Mouse (Mus musculus) mesoderm, embryonic 11.5 days (tissue): Measurements from ENCODE around the gene Ucp3.

Source experiments
- DNase-seq: peaks from one replicate; pipeline ENCODE4 v3.0.0-alpha.2; 2012; ENCODE audit warnings: low read depth, low spot score

Ucp3 gene

DNA sequence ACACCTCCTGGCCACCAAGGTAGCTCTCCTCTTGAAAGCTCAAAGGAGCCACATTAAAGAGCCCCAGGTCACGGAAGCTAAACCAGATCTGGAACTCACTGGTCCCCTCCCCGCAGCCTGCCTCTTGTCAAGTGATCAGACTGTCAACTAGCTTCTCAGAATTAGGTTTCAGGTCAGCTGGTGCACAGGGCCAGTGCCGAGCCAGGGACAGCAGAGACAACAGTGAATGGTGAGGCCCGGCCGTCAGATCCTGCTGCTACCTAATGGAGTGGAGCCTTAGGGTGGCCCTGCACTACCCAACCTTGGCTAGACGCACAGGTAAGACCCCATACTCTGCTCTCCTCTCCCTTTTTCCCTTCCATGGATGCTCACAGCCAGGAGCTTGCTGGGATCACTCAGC, at the start of gene Ucp3:
Ucp3 (plus strand) TSS at position 214 of the 400 bp plus-strand sequence.
- DNase-seq: no peak

DNA sequence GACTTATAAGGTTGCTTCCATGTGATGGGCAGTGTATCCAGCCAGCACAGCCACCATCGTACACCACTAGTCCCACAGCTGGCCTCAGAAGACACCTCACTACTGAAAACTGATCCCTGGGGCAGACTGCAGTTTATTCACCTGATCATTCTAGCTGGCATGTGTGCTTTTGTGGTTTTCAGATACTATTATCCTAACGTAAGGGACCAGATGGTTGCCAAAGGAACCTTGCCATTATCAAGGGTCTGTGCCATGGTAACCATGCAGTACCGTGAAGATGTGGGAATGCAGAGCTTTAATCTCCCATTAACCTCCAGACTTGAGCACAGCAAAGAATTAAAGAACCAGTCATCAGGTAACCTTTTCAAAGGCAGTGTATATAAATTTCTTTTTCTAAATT, 47.0 kb upstream of the Ucp3 start:
- DNase-seq: no peak

DNA sequence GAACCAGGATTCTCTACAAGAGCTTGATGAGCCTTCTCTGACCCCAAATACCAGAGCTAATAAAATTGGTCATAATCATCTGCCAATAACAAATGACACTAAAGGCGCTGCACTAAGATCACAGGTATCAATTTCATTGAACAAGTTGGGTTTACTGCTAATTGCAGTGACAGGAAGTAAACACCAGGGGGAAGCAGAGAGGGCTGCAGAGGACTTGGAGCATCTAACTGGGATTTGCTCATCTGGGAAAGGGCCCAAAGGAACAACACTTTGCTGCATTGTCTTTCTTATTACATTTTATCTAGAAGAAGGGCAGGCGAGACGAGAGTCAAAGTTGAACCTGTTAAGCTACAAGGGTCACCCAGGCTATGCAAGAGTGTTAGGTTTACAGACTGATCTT, 43.7 kb upstream of the Ucp3 start:
- peak; percentile 53 for DNase-seq

DNA sequence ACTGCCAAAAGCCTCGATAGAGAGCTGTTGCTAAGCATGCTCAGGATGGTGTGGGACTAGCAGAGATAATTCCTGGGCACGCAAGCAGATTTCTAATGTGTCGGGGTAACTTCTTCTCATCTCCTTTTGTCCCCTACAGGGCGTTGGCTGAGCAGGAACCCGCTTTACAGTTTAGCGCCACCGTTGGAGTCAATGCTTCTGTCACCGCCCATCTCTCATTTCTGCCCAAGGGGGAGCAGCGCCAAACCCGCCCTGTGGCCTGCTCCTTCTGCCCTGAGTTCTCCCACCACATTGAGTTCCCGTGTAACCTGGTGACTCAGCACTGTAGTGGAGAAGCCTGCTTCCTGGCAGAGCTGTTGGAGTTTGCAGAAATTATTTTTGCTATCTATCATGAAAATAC, 42.9 kb upstream of the Ucp3 start:
- DNase-seq: no peak

DNA sequence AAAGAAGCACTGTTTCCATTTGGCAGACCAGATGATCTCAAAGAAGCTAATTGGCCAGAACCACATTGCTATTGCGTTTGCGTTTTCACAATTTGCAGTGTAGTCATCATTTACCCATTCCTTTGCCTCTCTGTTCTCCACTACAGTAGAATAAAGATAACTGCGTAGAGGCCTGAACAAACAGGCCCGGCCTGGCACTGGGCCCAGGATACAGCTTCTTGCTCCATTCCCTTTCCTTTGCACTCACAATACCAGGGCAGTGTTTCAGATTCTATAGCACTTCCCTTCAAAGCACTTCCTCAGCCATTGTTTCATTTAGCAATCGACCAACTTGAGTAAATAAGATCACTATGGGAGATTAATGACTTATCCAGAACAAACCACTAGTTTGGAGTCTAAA, 41.7 kb upstream of the Ucp3 start:
- no peak for DNase-seq

DNA sequence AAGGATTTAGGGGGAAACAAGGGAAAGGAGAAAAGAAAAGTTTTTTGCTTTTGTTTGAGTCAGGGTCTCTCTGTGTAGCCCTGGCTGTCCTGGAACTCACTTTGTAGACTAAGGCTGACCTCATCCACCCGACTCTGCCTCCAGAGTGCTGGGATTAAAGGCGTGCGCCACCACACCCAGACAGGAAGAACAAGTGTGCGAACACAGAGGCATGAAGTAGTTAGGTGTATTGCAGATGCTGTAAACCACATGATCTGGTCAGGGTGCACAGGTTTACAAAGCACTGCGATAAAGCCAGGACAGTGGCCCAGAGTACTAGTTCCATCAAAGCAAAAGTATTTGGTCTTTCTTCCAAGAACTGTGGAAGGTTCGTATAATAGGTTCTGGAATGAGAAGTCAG, 39.5 kb upstream of the Ucp3 start:
- DNase-seq: no peak

DNA sequence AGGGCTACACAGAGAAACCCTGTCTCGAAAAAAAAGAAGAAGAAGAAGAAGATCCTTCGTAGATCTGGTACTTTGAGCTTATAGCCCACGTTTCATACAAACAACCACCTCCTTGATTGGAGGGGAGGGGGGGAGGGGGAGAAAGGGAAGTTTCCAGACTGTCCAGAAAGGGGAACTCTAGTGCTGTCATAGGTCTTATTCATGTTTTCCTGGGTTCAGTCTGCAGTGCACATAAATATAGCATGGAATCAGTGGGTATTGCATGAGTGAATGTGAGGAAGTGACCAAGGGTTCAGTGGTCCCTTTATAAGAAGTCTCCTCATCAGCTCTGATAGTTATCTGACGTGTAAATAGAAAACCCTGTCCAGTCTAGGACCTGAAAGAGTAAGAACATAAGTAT, 29.1 kb upstream of the Ucp3 start:
- DNase-seq: no peak

DNA sequence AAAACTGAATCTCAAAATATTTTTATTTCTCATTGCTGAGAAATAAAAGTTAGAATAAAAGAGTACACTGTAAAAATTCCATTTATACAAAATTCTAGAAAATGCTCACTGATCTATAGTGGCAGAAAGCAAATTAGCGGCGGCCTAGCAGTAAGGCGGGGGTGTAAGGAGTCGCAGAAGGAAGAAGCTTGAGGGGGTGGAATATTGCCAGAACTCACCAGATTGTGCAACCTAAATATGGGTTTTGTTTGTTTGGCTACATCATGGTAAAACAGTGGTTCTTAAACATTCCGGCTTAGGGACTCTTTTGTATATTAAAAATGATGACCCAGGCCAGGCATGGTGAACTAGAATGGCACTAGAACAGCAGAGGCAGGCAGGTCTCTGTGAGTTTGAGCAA, 26.5 kb upstream of the Ucp3 start:
- DNase-seq: no peak

DNA sequence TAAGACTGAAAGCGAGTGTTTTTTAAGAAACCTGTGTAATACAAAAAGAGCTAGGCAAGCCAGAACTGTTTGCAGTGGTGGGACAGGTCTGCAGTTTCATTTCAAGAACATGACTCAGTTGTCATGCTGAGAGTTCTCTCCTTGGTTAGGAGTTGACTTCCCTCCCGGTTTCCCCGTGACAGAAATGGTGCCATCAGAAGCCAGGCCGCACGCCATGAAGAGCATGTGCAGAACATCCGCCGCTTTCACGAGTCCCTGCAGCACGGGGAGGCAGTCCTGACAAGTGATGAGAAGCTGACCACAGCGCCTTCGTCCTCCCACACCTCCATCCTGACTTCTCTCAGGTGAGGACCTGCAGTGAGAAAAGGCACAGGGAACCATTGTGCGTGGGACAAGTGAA, 24.3 kb upstream of the Ucp3 start:
- no peak for DNase-seq

DNA sequence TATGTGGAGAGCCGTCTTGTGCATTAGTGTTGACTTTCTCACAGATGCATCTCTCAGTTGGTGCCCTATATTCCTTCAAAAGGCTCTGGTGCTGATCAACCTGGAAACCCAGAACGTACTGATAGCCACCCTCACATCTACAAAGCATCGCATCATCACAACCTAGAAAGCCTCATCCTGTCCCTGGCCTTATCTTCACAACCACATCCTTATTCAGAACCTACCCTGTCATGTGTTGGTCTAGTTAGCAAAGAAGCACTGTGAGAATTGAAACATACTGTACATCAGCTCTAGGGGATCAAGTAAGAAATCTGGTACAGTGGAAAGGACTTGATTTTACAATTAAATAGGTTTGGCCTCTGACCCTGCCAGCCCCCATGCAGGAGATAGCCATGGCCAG, 23.8 kb upstream of the Ucp3 start:
- DNase-seq: no peak

DNA sequence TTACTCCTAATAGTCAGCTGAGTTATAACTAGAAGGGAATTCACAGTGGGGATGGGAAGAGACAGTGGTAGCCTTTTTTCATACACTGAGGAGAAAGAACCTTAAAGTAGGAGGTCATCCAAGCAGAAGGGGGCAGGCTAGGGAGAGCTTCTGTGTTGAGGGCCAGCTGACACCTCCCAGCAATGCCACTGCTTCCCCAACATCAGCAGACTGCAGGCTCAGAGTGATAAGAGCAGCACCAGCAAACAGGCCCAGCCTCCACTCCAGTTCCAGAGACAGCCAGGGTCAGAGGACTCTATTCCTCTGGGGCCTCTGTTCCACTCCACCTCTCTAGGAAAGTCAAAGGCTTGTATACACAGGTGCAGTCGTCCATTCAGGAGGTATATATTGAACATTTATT, 14.6 kb upstream of the Ucp3 start:
- DNase-seq: no peak

DNA sequence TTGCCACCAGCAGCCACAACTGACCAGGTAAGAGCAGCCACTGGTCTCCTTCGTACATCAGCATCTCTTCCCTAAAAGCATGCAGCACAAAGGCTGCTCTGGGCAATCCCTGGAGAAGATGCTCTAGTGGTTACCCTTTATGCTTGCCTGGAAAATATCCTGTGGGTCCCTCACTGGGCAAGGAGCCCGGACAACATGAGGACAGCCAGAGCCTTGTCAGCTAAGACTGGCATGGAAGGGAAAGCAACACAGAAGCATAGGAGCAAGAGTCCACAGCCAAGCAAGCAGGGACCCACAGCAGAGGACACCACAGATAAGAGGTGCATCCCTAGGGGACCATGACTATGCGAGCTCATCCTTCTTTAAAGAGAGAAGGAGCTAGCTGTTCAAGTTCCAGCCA, 12.9 kb upstream of the Ucp3 start:
- DNase-seq: no peak

DNA sequence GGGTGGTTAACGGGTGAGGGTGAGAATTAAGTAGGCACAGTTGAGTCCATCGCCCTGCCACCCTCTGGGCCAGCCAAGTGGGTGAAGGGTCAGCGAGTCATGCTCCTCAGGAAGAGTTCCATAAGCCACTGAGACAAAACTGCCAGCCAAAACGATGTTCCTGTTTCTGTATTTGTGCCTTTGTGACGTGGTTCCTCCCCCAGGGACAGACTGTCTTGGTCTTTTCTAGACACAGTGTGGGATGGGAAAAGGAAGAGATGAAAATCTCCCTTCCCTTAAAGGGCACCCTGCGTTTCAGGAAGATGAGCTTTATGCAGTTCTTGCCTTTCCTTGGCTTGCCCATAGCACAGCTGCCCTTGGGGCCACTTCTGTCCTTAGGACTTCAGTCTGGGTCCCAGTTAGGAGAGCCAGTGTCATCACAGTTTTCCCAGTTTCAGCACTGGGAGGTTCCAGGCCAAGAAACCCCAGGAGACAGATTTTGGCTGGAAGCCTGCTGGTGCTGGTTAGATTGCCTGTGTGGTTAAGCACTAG, 11.1 kb upstream of the Ucp3 start:
- no peak for DNase-seq

DNA sequence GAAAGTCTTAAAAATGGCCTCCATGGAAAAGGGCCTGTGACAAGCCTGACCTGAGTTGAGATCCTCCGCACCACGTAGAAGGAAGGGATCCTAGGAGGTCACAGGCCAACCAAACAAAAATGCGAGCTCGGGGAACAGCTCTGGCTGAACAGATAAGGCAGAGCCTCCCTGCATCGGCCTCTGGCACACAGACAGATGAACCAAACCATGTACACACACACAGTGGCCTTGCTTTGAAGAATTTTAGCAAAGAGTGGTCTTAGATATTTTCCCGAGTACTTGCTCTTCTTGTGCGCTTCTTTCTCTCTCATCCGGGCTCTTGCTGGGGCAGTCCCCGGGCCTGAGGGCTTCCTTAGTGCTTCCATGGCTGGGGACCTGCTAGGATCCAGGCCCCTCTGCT, 9.6 kb upstream of the Ucp3 start:
- no peak for DNase-seq

DNA sequence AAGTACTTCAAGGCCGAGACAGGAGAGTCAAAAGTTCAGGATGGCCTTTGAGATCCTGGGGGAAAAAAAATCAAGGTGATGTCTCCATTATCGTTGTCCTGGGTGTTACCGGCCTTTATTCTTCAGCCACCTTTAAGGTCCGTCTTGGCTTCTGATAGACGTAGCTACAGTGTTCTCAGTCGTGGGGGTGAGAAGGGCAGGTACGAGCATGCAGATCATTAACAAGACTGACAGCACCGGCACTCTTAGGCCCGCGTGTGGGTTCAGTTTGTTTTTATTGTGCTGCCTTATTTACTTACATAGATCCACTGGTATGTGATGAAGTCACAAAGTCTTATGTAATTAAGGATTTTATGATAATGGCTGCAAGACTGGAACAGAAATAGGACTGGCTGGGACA, 9.0 kb upstream of the Ucp3 start:
- no peak for DNase-seq

DNA sequence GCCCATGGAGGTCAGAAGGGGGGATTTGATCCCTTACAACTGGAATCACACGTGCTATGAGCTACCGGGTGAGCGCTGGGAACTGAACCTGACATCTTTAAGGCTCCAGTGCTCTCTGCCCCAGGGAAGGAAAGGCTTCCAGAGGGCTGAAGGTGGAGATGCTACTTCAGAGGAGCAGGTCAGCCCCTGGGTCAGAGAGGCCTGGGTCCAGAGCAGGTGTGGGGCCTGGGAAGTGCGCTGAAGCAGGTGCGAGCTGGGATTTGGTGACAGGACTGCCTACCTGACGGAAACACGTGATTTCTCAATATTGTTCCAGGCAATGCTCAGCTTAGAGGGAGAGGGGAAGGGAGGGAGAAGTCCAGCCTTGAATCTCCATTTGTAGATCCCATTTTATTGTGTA, 8.5 kb upstream of the Ucp3 start:
- DNase-seq: no peak

DNA sequence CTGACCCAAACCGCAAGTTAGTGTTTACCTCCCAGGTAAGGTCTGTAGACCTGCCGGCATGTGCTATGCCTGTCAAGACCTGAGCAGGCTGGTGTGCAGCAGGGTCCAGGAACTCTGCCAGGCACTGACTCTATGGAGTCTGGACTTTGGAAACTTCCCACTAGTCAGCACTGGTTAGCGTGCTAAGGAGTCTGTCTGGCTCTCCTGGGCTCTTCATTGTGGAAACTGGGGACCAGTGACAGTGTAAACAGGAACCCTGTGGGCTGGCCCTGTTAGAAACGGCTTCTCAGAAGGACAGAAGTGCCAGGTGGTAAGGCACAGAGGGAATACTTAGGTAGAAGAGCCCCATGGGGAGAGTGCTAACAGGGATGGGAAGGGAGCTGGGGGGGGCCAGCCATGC, 7.5 kb upstream of the Ucp3 start:
- DNase-seq: no peak

DNA sequence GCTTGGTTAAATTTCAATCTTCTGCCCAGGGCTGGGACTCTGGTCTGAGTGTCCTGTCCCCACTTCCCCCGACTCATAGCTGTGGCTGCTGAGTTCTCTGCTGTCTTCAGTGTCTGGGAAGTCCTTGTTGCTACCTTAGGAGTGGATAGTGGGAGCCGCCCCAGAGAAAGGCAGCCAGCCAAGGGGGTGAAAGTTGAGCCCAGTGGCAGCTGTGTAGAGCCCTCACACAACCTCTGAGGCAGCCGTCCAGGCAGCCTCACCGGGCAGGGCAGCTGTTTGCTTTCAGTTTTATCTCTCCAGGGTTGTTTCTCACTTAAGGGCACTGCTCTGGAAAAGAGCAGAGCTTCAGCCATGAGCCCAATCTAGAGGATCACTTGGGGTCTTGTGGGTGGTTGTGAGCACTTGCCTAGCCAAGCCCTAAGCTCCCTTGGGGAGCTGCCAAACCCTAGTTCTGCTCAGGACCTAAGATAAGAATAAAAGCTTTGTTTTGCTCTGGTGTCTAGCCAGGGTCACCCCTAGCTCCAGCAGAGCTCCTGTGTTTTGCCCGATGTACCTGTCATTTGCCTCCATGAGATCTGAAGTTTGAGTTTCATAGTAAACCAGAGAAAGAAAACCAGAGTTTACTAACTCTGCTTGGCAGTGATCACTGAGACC, 7.0 kb upstream of the Ucp3 start:
- no peak for DNase-seq

DNA sequence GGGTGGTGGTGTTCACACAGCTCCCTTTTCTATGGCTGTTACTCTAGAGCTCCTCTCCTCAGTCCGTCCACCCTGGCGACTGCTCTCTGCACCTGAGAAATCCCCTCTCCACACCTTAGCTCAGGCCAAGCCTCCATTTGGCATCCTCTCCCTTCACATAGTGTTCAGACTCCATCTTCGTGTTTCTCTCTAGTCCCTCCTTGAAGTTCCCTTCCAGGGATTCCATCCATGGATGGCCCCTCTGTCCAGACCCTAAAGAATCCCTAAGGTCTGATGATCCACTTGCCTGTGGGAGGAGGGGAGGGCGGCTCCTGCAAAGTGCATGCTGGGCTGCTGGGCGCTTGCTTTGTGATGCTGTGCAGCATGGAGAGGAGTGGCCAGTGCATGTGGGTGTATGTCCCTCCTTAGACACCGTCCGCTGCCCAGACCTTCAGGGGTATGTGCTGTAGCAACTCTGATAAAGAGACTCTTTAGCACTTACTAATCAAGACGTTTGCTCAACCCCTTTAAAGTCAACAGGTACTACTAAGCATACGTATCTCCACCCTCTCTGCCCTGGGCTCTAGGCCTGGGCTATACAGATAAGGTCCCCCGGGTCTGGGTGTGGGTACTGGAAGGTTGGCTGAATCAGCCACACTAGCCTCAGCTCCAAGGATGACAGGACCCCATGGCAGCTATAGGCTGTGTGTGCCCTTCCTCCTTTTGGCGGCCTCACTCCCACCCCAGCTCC, 5.8 kb upstream of the Ucp3 start:
- no peak for DNase-seq

DNA sequence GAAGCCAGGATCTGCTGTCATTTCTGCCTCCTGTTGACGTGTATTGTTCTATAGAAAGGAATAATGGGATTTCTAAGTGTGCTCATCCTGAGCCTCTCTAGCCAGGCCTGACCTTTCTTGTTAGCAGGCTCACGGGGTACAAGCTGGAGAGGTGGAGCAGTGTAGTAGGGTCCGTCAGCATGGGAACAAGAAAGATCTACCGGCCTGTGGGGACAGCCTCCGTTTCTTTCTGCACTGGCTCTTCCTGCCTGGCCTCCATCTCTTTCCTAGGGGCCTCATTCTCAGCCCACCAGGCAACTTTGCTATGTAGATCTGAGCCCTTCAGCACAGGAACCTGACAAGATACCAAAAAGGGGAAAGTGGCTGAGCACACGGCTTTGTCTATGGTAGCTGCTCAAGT, 4.0 kb upstream of the Ucp3 start:
- no peak for DNase-seq

DNA sequence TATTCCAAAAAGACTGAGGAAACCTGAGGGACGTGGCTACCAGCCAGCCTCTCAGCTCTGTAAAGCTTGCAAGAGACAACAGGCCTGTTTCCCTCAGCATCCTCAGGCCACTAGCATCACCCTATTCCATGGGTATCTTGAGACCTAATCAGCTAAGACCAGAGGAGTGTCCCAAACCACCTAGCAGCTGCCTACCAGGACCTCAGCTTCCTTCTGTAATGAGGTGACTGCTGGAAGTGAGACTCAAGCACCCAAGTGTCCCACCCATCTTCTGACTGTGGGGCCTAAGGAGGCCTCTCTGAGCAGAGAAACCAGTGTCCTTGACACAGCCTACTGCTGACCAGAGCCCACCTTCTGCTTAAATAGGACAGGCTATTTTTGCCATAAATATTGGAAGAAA, 3.3 kb upstream of the Ucp3 start:
- DNase-seq: no peak

DNA sequence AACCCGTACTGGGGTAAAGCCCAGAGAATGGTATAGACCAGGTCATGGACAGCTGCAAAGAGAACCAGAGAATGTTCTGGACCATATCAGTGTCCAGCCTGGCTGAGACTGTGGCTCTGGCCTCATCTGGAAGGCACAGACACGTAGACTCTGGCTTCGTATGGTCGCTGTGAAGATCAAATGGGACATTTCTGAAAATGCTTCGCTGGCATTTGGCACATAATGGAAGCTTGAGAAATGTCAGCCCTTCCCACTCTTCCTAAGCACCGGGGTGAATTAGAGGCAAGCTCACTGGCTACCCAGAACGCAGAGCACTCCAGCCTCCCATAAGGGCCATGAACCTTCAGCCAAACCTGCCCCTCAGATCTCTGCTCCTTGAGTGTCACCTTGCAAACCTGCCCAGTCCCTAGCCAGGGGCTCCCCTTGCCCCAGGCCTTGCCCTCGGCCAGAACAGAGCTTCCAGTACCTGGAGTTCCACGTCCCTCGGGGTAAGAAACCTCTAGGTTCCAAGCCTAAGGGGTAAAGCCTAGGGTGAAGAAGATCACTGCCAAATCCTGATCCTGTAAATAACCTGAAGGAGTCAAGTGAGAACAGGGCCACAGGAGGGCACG, 1.9 kb upstream of the Ucp3 start:
- DNase-seq: no peak

DNA sequence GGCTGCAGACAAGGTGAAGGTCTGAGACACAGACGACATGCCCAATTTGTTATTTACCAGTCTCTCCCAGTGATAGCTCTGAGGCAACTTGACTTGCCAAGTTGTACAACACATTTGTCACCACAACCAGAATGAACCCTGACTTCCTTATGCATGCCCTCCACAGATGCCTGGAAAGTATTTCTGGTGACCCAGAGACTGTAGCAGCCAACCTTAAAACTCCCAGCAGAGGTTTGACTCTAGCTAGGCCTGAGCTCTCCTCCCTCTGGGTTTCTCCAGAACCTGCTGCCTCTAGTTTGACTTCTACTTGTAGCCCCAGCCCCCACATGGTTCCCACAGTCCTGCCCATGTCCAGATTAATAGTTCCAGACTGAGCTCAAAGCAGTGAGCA, 1.4 kb upstream of the Ucp3 start:
- no peak for DNase-seq
